Mouse (Mus musculus): ENCODE measurements around the gene Ifngr1. TPM values are rescaled to one million over a fixed set of nuclear protein-coding genes. Genes with fewer than 3 reads are reported as not detected.
A peak's percentile ranks its signal among the peaks of the same experiment; 100 is the strongest.

The Ifngr1 gene
- total and polyA plus RNA-seq, 2 experiments, result 9.0 to 16.8 TPM

GRCm38 (mm10) chr10:19631616-19632195 is 40.0 kb downstream of the Ifngr1 start:
- H3K36me3 ChIP-seq (ENCODE audit: control insufficient read depth, insufficient read depth, low read length), result no peaks in the 10 kb centered on the region
- H3K79me2 ChIP-seq (ENCODE audit: control insufficient read depth, insufficient read depth, low read length), result no peaks in the 10 kb centered on the region
- 29% methylated on average over 13 of the region's 13 CpGs for WGBS
- no peak overlapping the region for H3K27ac ChIP-seq (replicated peaks; ENCODE audit: insufficient read depth, low read depth, low read length)
- H3K4me3 ChIP-seq (ENCODE audit: insufficient read depth, low read depth, low read length), result no peak overlapping the region
- H3K9ac ChIP-seq (ENCODE audit: low read depth, low read length), result no peak overlapping the region
- peak; percentile 73 for DNase-seq (ENCODE audit: extremely low read depth, low read depth, low spot score)
- H3K4me1 ChIP-seq (ENCODE audit: control insufficient read depth, insufficient read depth, low read length), result no peaks in the 10 kb centered on the region
- no peak for TF ChIP-seq CTCF (IDR thresholded peaks at IDR 0.05; ENCODE audit: low read depth, low read length)
- no peaks in the 10 kb centered on the region for H3K27me3 ChIP-seq (ENCODE audit: control insufficient read depth, insufficient read depth, low read length)

- TF ChIP-seq CTCF (IDR thresholded peaks at IDR 0.05; ENCODE audit: low read depth, low read length) (no peak), POLR2A (IDR thresholded peaks at IDR 0.05; ENCODE audit: extremely low read depth, insufficient read depth, low read length) (no peak)
- no peaks in the 10 kb centered on the region for H3K27me3 ChIP-seq (ENCODE audit: control insufficient read depth, insufficient read depth, low read length)
- H3K9ac ChIP-seq (ENCODE audit: low read depth, low read length), result no peak overlapping the region
- no peak overlapping the region for H3K4me3 ChIP-seq (ENCODE audit: insufficient read depth, low read depth, low read length)
- WGBS, result 95% methylated on average over 5 of the region's 5 CpGs
- no peaks in the 10 kb centered on the region for H3K4me1 ChIP-seq (ENCODE audit: control insufficient read depth, insufficient read depth, low read length)
- no peak for DNase-seq (ENCODE audit: extremely low read depth, low read depth, low spot score)
- H3K79me2 ChIP-seq (ENCODE audit: control insufficient read depth, insufficient read depth, low read length), result no peaks in the 10 kb centered on the region
- no peaks in the 10 kb centered on the region for H3K36me3 ChIP-seq (ENCODE audit: control insufficient read depth, insufficient read depth, low read length)
- H3K27ac ChIP-seq (replicated peaks; ENCODE audit: insufficient read depth, low read depth, low read length), result no peak overlapping the region
These were observed 47.1 kb downstream of the Ifngr1 start for GRCm38 (mm10) chr10:19638851-19639250.

GRCm38 (mm10) chr10:19639630-19640029 is 47.9 kb downstream of the Ifngr1 start:
- Histone ChIP-seq H3K36me3 (ENCODE audit: control insufficient read depth, insufficient read depth, low read length) (no peaks in the 10 kb centered on the region), H3K27me3 (ENCODE audit: control insufficient read depth, insufficient read depth, low read length) (no peaks in the 10 kb centered on the region), H3K27ac (replicated peaks; ENCODE audit: insufficient read depth, low read depth, low read length) (no peak overlapping the region), H3K4me3 (ENCODE audit: insufficient read depth, low read depth, low read length) (no peak overlapping the region), H3K79me2 (ENCODE audit: control insufficient read depth, insufficient read depth, low read length) (no peaks in the 10 kb centered on the region), H3K4me1 (ENCODE audit: control insufficient read depth, insufficient read depth, low read length) (no peaks in the 10 kb centered on the region), H3K9ac (ENCODE audit: low read depth, low read length) (no peak overlapping the region)
- TF ChIP-seq CTCF (IDR thresholded peaks at IDR 0.05; ENCODE audit: low read depth, low read length), result no peak
- no peak for TF ChIP-seq POLR2A (IDR thresholded peaks at IDR 0.05; ENCODE audit: extremely low read depth, insufficient read depth, low read length)
- no peak for DNase-seq (ENCODE audit: extremely low read depth, low read depth, low spot score)
- WGBS, result 97% methylated on average over 1 of the region's 1 CpGs

- no peak for DNase-seq (ENCODE audit: extremely low read depth, low read depth, low spot score)
- Histone ChIP-seq H3K4me1 (ENCODE audit: control insufficient read depth, insufficient read depth, low read length) (no peaks in the 10 kb centered on the region), H3K27ac (replicated peaks; ENCODE audit: insufficient read depth, low read depth, low read length) (no peak overlapping the region), H3K36me3 (ENCODE audit: control insufficient read depth, insufficient read depth, low read length) (no peaks in the 10 kb centered on the region), H3K79me2 (ENCODE audit: control insufficient read depth, insufficient read depth, low read length) (no peaks in the 10 kb centered on the region), H3K27me3 (ENCODE audit: control insufficient read depth, insufficient read depth, low read length) (no peaks in the 10 kb centered on the region), H3K4me3 (ENCODE audit: insufficient read depth, low read depth, low read length) (no peak overlapping the region), H3K9ac (ENCODE audit: low read depth, low read length) (no peak overlapping the region)
- TF ChIP-seq CTCF (IDR thresholded peaks at IDR 0.05; ENCODE audit: low read depth, low read length) (no peak), POLR2A (IDR thresholded peaks at IDR 0.05; ENCODE audit: extremely low read depth, insufficient read depth, low read length) (no peak)
- 91% methylated on average over 2 of the region's 2 CpGs for WGBS
These were observed 53.4 kb downstream of the Ifngr1 start for GRCm38 (mm10) chr10:19645119-19645518.

GRCm38 (mm10) chr10:19657426-19657825 is 65.7 kb downstream of the Ifngr1 start:
- Histone ChIP-seq H3K9ac (ENCODE audit: low read depth, low read length) (no peak overlapping the region), H3K27ac (replicated peaks; ENCODE audit: insufficient read depth, low read depth, low read length) (no peak overlapping the region), H3K79me2 (ENCODE audit: control insufficient read depth, insufficient read depth, low read length) (no peaks in the 10 kb centered on the region), H3K4me1 (ENCODE audit: control insufficient read depth, insufficient read depth, low read length) (no peaks in the 10 kb centered on the region), H3K4me3 (ENCODE audit: insufficient read depth, low read depth, low read length) (no peak overlapping the region), H3K36me3 (ENCODE audit: control insufficient read depth, insufficient read depth, low read length) (no peaks in the 10 kb centered on the region), H3K27me3 (ENCODE audit: control insufficient read depth, insufficient read depth, low read length) (no peaks in the 10 kb centered on the region)
- TF ChIP-seq CTCF (IDR thresholded peaks at IDR 0.05; ENCODE audit: low read depth, low read length) (no peak), POLR2A (IDR thresholded peaks at IDR 0.05; ENCODE audit: extremely low read depth, insufficient read depth, low read length) (no peak)
- WGBS, result 83% methylated on average over 9 of the region's 9 CpGs
- DNase-seq (ENCODE audit: extremely low read depth, low read depth, low spot score), result no peak

Other genes with a start within 250 kb of the Ifngr1 start
- gene Olig3, start 235.4 kb upstream of the Ifngr1 start, total RNA-seq (2014; rRNA removed), result not detected in 2 replicates
- not detected in 2 replicates for gene Olig3, start 235.4 kb upstream of the Ifngr1 start, polyA plus RNA-seq (2012; rRNA removed)
- gene Il22ra2, start 30.0 kb downstream of the Ifngr1 start, total RNA-seq (2014; rRNA removed), result not detected in 2 replicates
- gene Il22ra2, start 30.0 kb downstream of the Ifngr1 start, polyA plus RNA-seq (2012; rRNA removed), result not detected in 2 replicates
- gene Il20ra, start 120.6 kb downstream of the Ifngr1 start, total RNA-seq (2014; rRNA removed), result not detected in 2 replicates
- not detected in 2 replicates for gene Il20ra, start 120.6 kb downstream of the Ifngr1 start, polyA plus RNA-seq (2012; rRNA removed)